Mouse (Mus musculus): ENCODE data around the gene Ddi2.

GRCm38 (mm10) chr4:141725277-141725676, 2.1 kb upstream of the Ddi2 start:
- TF ChIP-seq CTCF (IDR thresholded peaks at IDR 0.05; ENCODE audit: low read depth, low read length) (no peak), POLR2A (IDR thresholded peaks at IDR 0.05; ENCODE audit: borderline replicate concordance, low read depth, low read length) (no peak)

All from bone marrow macrophage, adult 2 months (primary cell).